Mouse (Mus musculus) cerebellum, postnatal 4 days (tissue): Measurements from ENCODE around the gene Scimp.
A peak's percentile ranks its signal among the peaks of the same experiment; 100 is the strongest.
"Not testable (repeated sequence)": the region's sequence is repeated elsewhere in the genome, so short reads cannot be mapped to it uniquely, and the experiment has no call there.

Experiments used
- DNase-seq, 2 experiments: peaks; one replicate each; pipeline ENCODE4 v3.0.0; 2022; ENCODE audit warnings: low spot score in 2 of 2, mixed read lengths in 1 of 2

The Scimp gene

DNA sequence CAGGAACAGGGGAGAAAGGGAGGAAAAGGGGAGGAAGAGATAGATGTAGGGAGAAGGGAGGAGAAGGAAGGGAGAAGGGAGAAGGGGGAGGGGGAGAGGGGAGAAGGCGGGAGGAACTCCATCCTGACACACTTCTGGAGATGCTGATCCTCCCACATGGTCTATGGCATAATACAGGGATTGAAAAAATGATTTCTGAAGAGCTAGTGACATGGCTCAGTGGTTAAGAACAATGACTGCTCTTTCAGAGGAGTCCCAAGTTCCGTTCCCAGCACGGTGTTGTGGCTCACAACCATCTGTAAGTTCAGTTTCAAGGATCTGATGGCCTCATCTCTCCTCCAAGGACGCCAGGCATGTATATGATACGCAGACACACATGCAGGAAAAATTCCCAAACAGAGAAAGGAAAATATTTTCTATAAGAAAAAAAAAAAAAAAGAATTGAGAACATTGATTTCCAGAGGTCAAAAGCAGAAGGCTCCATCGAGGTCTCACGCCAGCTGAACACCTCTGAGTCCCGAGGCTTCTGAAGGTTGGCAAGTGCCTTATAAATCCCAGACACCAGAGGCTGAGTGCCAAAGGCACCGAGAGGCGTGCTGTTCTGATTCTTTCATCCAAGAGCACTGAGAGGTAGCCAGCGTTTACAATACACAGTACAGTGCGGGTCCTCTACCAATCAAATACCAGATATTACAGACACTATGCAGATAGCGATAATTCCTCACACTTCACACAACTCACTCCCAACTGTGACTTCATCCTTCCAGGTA lies 730 bp downstream of the Scimp start:
- DNase-seq: peak in 1 of 2 experiments; percentile 12

DNA sequence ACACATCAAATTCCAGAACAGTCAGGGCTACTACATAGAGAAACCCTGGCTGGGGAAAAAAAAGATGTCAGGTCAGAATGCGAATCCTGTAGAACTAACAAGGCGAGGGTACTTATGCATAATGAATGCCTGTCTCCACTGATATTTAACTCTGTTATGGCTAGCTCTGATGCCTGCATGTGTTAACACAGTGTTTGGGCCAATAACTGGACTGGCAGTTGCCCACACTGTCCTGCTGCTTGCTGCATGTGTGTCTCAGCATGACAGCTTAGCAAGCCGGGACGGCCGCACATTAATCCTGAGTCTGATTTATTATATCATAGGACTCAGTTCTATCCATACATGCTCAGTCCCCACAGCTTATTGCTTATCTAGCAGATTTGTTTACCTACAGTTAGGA lies 1.3 kb downstream of the Scimp start:
- no peak for DNase-seq

DNA sequence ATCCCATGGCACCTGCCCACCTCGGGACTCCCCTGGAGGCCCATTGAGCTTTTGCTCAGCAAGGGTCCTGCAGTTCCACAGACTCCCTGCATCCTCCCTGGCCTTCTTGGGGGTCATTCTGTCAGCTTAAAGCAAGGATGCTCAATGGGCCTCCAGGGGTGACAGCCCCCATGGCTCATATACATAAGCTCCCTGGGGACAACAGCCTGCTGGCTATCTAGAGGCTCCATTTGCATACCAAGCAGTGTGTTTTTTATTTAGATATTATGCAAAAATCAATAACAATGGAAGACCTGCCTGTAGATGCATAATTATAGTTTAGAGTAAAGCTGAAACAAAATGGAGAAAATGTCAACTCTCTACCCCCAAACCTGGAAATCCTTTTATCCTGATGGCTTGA lies 3.4 kb downstream of the Scimp start:
- DNase-seq: no peak

DNA sequence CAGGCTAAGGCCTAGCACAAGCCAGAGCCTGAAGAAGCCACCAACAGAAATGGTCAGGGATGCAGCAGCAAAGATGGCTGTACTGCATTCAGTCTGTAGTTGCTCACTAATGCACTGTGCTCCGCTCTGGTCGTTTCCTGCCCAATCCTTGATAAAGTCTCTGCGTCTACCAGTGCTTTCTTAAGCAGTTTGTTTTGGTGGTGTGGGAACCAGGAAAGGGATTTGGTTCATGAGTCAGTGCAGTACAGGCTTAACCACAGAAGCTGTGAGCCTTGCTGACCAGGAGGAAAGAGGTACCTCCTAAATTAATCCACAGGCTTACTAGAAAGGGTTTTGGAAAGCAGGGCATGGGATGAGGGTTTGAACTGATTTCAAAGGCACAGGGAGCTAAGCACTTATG lies 4.3 kb downstream of the Scimp start:
- no peak for DNase-seq

DNA sequence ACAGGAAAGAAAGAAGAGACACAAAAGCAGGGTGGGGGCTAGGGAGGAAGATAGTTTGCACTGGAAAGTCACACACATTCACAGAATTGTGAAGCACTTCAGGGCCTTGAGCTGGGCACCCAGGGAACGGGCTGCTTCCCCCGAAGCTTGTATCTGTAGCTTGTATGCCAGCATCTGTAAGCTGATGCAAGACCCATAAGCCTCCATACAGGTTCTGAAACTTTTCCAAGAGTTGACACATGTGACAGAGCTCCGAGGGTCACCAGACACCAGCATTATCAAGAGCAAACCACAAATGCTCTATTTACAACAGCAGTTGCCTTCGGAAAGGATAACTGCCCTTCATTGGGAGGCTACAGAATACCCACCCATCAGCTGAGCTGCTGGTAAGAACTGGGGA lies 4.8 kb downstream of the Scimp start:
- no peak for DNase-seq

DNA sequence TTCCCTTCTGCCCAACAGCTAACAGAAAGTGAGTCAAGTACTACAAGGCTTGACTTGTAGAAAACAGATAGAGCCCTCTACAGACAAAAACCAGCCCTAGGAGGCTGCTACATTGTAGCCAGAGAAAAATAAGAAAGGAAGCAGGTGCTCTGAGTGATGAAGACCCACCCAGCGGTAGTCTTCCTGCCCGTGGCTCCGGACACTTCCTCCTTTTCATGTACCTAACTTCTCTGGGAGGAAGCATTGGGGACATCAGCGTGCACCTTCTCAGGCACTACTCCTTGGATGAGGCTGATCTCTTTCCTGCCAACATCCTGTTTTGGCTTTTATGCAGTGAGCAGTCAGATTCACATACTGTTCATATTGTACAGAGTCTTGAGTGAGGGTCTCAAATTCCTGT lies 5.7 kb downstream of the Scimp start:
- DNase-seq: no peak

DNA sequence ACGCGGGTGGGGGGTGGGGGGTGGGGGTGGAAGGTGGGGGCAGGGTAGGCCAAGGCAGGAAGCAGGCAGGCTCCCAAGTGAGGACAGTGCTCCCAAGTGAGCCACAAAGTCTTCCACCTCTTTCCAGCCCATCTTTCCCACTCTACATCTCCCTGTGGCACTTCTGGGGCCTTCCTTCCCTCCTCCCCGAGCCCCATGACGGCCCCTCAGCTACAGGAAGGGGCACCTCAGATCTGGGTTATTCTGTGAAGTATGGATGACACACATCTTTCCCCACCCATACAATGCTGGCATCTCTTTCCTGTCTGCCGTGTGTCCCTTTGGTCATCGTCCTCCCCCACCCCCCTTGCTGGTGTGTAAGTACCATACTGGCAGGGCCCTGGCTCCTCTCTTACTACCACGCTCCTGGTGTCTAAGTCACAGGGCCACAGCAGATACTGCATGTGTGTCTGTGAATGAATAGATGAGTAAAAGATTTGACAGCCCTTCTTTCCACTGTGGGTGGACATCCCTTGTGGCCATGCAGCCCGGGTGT lies 6.7 kb downstream of the Scimp start:
- DNase-seq: no peak

DNA sequence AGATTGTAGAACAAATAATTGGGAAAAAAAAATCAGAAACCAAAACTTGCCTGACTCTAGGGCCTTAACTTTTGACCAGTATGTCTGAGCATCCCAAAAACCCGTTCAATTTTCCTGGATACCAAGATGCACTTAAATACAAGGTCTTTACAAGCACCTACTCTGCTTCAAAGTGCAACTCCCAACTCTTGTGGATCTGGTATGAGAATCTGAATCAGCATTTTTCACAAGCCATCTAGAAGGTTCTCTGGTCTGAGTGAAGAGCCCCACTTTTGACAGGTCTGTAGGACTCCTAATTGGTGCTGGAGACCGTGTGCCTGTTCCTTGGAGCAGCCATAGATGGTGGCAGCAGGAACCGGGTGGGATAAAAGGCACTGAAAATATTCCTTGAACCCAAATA lies 8.0 kb downstream of the Scimp start:
- DNase-seq: no peak

DNA sequence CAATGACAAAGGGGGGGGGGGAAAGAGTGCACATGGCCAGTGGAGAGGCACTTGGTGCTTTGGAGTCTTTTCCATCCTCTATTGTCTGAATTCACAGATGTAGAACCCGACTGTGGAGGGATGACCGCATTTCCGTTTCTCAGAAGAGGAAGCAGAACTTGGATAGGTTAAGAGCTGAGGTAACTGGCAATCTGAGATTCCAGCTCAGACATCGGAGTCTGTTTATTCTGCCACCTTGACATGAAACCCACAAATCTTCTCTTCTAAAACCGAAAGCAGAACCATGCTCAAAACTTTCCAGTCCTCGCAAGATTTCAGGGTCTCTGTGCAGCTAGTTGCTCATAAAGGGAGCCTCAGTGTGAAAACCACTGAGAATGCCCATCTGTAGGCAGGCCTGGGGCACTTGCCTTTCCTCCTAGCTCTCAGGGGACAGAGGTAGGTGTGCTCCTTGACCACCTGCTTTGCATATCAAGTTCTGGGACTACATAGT lies 8.6 kb downstream of the Scimp start:
- DNase-seq: no peak

DNA sequence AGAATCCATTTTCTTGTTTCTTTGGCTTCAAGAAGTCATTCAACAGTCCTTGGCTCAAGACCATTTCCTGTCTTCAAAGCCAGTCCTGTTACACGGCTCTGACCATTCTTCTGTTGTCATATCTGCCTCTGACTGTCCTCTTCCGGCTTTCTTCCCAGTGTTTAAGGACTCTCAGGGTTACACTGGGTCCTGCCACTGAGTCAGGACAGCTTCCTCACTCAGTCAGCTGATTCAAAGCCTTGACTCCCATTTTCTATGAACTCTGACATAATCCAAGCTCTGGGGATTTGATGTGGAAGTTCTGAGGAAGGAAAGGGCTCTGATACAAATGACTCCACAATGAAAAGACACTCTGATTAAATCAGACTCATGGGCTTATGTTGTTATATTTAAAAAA lies 9.5 kb downstream of the Scimp start:
- no peak for DNase-seq

DNA sequence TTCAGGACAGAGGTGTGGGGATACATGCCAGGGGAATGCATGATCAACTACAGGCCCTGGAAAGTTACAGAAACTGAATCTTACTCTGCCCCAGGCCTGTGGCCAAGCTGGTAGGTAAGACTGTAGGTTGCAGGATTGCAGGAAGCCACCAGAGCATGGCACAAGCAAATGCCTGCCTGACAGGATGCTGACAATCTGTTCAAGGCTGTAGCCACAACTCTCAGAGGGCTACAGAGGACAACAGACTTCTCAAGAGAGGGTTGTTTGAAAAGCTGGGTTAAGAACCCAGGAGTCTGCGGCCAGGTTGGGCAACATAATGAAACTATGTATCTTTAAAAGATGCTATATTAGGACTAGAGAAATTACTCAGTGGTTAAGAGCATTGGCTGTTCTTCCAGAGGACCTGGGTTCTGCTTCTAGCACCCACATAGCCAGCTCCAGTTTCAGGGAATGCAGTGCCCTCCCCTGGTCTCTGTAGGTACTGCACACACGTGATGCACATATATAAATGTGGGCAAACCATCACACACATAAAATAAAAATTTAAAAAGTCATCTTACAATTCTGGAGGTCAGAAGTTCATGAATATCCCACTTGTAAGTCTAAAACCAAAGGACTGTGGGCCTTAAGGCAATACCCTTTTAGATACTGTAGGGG lies 10.1 kb downstream of the Scimp start:
- no peak for DNase-seq

DNA sequence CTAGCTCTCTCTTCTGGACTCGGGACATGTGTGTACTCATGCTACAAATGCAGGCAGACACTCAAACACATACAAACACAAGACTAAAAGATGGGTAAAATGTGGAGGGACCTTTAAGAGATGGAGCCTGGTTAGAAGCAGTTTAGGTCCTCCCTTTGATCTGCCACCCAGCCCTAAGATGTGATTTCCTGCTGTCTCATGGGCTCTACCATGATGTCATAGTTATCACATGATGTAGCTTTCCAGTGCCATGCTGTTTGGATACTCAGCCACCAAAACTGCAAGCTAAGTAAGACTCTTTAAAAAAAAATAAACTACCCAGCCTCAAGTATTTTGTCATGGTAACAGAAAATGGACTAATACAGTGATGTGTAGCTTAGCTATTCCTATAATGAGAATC lies 20.0 kb downstream of the Scimp start:
- no peak for DNase-seq

DNA sequence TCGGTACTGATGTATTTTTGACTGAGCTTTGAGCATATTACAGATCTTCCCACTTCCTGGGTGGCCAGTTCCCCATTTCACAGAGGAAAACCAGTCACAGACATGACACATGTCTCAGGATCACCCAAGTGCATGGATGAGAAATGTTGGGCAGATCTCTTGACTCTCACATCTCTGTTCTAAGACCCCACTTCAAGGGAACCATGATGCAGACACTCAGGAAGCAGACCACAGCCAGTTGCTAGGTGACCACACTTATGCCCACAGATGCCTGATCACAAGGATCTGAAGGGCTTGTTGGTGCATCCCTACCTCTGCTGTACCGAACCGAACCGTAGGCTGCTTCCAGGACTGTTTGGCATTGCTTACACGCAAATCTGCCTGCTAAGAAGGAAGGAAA lies 20.7 kb downstream of the Scimp start:
- no peak for DNase-seq

DNA sequence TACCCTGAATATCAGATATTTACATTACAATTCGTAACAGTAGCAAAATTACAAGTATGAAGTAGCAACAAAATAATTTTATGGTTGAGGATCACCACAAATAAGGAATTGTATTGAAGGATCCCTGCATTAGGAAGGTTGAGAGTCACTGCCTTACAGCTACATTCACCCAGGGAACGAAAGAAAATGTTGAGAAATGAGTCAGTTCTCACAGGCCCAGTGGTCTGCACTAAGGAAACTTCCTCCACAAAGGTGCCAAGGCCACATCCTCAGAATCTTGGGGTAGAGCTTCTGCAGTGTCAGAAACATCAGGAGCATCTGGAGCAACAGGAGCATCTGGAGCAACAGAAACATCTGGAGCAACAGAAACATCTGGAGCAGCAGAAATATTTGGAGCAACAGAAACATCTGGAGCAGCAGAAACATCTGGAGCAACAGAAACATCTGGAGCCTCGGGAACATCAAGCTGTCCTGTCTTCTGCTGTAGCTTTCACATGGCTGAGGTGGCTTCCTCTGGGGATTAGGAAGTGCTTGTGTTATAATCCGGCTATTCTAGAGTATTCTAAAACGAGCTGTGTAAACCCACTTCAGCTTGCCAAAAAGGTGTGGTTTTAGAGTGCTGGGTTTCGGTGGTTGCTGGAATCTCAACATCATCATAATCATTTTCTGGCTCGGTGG lies 21.4 kb downstream of the Scimp start:
- DNase-seq: no peak

DNA sequence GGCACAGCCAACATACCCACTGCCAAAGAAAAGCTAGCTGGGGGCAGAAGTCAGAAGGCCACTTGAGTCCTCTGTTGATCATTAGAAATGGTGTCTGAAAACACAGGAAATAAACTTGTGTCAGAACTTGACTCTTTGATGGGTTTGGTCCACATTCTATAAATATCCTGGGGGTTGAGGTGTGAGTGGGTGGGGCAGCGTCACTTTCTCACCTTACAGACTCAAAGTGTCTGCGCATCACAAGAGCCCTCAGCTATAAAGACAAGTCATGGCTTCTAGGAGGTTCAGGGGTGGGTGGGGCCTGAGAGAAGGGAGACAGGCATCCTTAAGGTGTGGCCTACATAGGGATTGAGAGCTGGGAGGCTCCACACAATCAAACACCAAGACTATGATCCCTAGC lies 22.0 kb downstream of the Scimp start:
- DNase-seq: no peak

DNA sequence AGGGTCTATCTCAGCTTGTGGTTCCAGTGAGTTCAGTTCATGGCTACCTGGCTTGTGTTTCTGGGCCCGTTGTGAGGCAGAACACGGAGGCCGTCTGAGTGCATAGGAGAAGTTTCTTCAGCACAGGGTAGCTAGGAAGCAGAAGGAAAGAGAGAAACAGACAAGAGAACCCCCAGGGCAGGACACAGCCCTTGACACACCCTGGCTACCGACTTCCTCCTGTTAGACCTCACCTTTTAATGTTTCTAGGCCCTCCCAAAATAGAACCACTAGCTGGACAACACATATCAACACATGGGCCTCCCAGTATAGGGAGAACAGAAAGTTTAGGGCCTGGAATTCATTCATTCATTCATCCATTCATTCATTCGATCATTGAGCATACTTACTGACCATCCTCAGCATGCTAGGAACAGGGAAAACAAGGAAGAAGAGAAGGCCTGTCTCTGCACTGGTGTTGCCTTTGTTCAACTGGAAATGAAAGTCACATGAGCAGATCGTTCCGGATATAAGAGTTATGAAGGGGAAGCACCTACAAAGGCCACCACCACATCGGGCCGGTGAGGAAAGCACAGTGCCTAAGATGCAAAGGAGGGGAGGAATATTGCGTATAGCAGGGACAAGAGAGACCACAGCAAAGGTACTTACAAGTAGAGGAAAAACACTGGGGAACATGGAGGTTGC lies 23.3 kb downstream of the Scimp start:
- DNase-seq: no peak

DNA sequence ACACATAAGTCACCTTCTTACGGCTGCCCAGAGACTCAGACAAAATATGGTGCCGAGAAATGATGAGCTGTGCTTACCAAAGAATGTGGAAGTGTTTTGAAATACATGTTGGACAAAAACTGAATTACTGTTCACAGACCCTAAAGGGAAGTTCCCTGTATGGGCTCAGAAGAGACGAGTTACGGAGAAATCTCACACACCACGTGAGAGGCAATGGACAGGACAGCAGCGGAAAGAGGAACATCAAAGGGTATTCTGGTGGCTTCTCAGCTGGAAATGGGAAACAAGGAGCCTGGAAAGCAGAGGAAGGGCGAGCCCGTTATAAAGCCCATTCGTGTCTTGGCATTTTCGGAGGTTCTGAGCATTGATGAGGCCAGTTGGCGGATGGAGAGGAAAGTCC lies 25.3 kb downstream of the Scimp start:
- DNase-seq: no peak

DNA sequence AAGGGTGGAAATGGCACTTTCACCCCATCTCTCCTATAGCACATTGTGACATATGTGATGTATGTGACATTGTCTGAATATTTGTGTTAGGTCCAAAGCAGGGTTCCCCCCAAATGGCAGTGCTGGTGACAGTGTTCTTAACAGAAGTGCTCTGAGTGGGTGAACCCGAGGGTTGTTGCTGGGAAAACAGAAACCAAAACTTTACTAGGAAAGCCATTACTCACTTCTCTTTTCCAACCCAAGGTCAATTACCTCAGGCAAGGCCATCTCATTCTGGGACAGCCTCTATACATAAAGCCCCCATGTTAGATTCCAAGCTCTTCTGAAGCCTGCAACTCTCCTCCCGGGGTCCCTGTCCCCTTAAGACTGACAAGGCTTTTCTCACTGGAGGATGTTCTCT lies 26.5 kb downstream of the Scimp start:
- no peak for DNase-seq

DNA sequence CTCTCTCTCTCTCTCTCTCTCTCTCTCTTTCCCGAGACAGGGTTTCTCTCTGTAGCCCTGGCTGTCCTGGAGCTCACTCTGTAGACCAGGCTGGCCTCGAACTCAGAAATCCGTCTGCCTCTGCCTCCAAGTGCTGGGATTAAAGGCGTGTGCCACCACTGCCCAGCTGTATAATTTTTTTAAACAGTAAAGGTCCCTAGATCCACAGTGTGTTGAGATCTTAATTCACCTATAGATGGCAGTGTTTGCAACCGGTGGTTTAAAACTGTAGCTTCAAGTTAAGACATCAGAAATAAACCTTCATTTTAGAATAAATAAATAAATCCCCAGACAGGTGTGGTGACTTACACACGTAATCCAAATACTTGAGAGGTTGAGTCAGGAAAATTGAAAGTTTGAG lies 34.3 kb downstream of the Scimp start:
- DNase-seq: not testable (repeated sequence)

DNA sequence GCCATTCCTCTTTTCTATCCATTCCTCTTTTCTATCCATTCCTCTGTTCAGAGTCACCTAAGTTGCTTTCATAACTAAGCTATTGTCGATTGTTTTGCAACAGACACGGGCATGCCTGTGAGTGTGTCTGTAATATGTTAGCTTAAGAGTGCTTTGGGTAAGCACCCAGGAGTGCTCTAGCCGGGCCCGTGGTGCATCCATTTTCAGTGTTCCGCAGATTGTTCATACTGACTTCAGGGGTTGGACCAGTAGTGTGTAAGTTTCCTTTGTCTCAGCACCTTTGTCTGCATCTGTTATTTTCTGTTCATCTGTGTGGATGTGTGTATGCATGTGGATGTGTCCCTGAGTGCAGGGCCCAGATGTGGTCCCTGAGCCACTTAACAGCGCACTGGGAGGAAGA lies 34.8 kb downstream of the Scimp start:
- no peak for DNase-seq

DNA sequence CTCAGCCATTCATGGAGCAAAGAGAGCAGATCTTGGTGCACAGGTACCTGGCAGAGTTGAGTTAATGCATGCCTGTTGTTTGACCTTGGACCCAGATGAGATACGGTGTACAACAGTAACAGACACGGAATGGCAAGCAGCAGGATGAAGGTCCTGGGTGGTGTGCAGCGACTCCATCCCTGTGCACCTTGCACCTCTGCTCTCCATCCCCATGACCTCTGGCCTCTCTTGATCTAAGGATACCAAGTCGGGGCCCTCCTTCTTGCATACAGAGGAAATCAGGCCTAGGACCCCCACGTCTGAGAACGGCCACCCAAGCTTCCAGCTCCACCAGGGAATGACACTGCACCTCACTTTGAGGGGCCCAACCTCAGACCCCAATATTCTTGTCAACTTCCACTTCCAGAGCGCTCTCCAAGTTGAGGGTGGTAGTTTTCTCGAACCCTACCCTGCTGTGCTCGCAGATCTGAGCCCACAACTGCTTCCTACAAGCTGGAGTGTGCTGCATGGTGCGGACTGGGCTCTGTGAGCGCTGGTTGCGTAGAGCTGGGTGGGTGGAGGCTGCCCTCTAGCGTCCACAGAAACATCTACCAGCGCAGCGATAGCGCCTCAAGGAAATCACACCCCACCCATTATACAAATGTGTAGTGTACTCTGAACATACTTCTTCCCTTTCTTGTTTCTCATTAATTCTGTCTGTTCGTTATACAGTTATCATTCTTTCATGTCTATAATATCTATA lies 35.4 kb downstream of the Scimp start:
- peak; percentile 35 to 64 for DNase-seq
